Mouse (Mus musculus) thymus, adult 2 months (tissue): ENCODE measurements at regions not wholly inside any gene's neighbourhood (a gene's known extent, or its start where the extent isn't known, plus 50 kb on each side); places are given as distances from the start of the nearest gene placed in this dataset.

Experiments used
- DNase-seq: peaks from one replicate; pipeline ENCODE4 v3.0.0; 2021
- H3K27ac ChIP-seq: fragments of 200-500 bp; 2 replicates; pipeline ENCODE4 v1.5.1; 2012; ENCODE audit warnings: low read length, control low read depth; ENCODE audit not compliant: control insufficient read depth, insufficient read depth
- H3K27me3 ChIP-seq: fragments of 200-500 bp; 2 replicates; pipeline ENCODE4 v1.6.1; 2012; ENCODE audit warnings: mild to moderate bottlenecking, low read length, moderate library complexity, mixed read lengths; ENCODE audit not compliant: control insufficient read depth, insufficient read depth
- H3K36me3 ChIP-seq: fragments of 200-500 bp; 2 replicates; pipeline ENCODE4 v1.6.1; 2012; ENCODE audit warnings: mild to moderate bottlenecking, low read length, moderate library complexity; ENCODE audit not compliant: control insufficient read depth, insufficient read depth
- H3K4me1 ChIP-seq: fragments of 200-500 bp; replicated peaks from 2 replicates; pipeline ENCODE4 v1.6.1; 2012; ENCODE audit warnings: low read length; ENCODE audit not compliant: control insufficient read depth, insufficient read depth
- H3K4me3 ChIP-seq: fragments of 200-500 bp; 2 replicates; pipeline ENCODE4 v1.5.1; 2012; ENCODE audit warnings: mild to moderate bottlenecking, low read length, control low read depth, moderate library complexity; ENCODE audit not compliant: control insufficient read depth, insufficient read depth
- CTCF ChIP-seq: fragments of 200-500 bp; IDR thresholded peaks from 2 replicates; pipeline ENCODE4 v1.5.1; 2012; ENCODE audit warnings: mild to moderate bottlenecking, control low read depth, low read length, moderate library complexity, borderline replicate concordance; ENCODE audit not compliant: control insufficient read depth, poor library complexity, insufficient read depth; ENCODE audit errors: extremely low read depth
- POLR2A ChIP-seq: fragments of 200-500 bp; IDR thresholded peaks from 2 replicates; pipeline ENCODE4 v1.6.1; 2012; ENCODE audit warnings: mild to moderate bottlenecking, low read length, control low read depth, moderate library complexity; ENCODE audit not compliant: control insufficient read depth, poor library complexity, insufficient read depth; ENCODE audit errors: extremely low read depth
- WGBS: fragments of 180-500 bp; shearing (Covaris S2); methylation state at CpG from one replicate; pipeline ENCODE4 v1.1.7; 2018; 5-methylcytosine and 5-hydroxymethylcytosine counted together

GRCm38 (mm10) chr12:112387836-112388235 lies 101.4 kb upstream of the A530016L24Rik start:
- Histone ChIP-seq H3K4me3 (no peak overlapping the region), H3K27ac (no peak overlapping the region), H3K4me1 (no peaks in the 10 kb centered on the region), H3K36me3 (no peaks in the 10 kb centered on the region), H3K27me3 (no peaks in the 10 kb centered on the region)
- DNase-seq = no peak
- no peak for TF ChIP-seq POLR2A
- TF ChIP-seq CTCF = no peak
- 88% methylated on average over 9 of the region's 9 CpGs for WGBS

GRCm38 (mm10) chr12:112395909-112396308 lies 93.3 kb upstream of the A530016L24Rik start:
- WGBS = 88% methylated on average over 13 of the region's 13 CpGs
- Histone ChIP-seq H3K27me3 (no peaks in the 10 kb centered on the region), H3K36me3 (no peaks in the 10 kb centered on the region), H3K4me3 (no peak overlapping the region), H3K27ac (no peak overlapping the region), H3K4me1 (no peaks in the 10 kb centered on the region)
- no peak for DNase-seq
- no peak for TF ChIP-seq CTCF
- no peak for TF ChIP-seq POLR2A

- H3K27me3 ChIP-seq = no peaks in the 10 kb centered on the region
- DNase-seq = no peak
- TF ChIP-seq POLR2A (no peak), CTCF (no peak)
- H3K36me3 ChIP-seq = no peaks in the 10 kb centered on the region
- 89% methylated on average over 11 of the region's 11 CpGs for WGBS
- no peak overlapping the region for H3K27ac ChIP-seq
- H3K4me1 ChIP-seq = no peaks in the 10 kb centered on the region
- no peak overlapping the region for H3K4me3 ChIP-seq
These were observed 85.5 kb upstream of the A530016L24Rik start for GRCm38 (mm10) chr12:112403688-112404240.

GRCm38 (mm10) chr12:112404338-112404737 lies 84.9 kb upstream of the A530016L24Rik start:
- H3K4me3 ChIP-seq = no peak overlapping the region
- DNase-seq = no peak
- no peaks in the 10 kb centered on the region for H3K27me3 ChIP-seq
- no peaks in the 10 kb centered on the region for H3K4me1 ChIP-seq
- TF ChIP-seq CTCF = no peak
- no peak for TF ChIP-seq POLR2A
- no peaks in the 10 kb centered on the region for H3K36me3 ChIP-seq
- H3K27ac ChIP-seq = no peak overlapping the region
- 89% methylated on average over 12 of the region's 12 CpGs for WGBS

- no peak overlapping the region for H3K4me3 ChIP-seq
- H3K36me3 ChIP-seq = no peaks in the 10 kb centered on the region
- no peaks in the 10 kb centered on the region for H3K27me3 ChIP-seq
- H3K27ac ChIP-seq = no peak overlapping the region
- TF ChIP-seq POLR2A = no peak
- TF ChIP-seq CTCF = no peak
- no peak for DNase-seq
- no peaks in the 10 kb centered on the region for H3K4me1 ChIP-seq
- 88% methylated on average over 12 of the region's 12 CpGs for WGBS
These were observed 83.5 kb upstream of the A530016L24Rik start for GRCm38 (mm10) chr12:112405781-112406213.

- H3K27me3 ChIP-seq = no peaks in the 10 kb centered on the region
- 45% methylated on average over 13 of the region's 13 CpGs for WGBS
- H3K4me1 ChIP-seq = no peaks in the 10 kb centered on the region
- H3K27ac ChIP-seq = no peak overlapping the region
- DNase-seq = no peak
- H3K36me3 ChIP-seq = no peaks in the 10 kb centered on the region
- TF ChIP-seq CTCF = no peak
- TF ChIP-seq POLR2A = no peak
- H3K4me3 ChIP-seq = no peak overlapping the region
These were observed 77.5 kb upstream of the A530016L24Rik start for GRCm38 (mm10) chr12:112411612-112412350.
